Mouse (Mus musculus) testis, adult 2 months (tissue): ENCODE measurements around the gene Cxcl10. TPM values are rescaled to one million over a fixed set of nuclear protein-coding genes. Genes with fewer than 3 reads are reported as not detected.
A peak's percentile ranks its signal among the peaks of the same experiment; 100 is the strongest.

Experiments
- H3K27ac ChIP-seq: fragments of 200-500 bp; 2 replicates; pipeline ENCODE4 v1.5.1; 2012; ENCODE audit warnings: low read depth, low read length; ENCODE audit not compliant: control insufficient read depth, insufficient read depth
- H3K27me3 ChIP-seq: fragments of 200-500 bp; 2 replicates; pipeline ENCODE4 v1.6.1; 2012; ENCODE audit warnings: mild to moderate bottlenecking, low read length, moderate library complexity; ENCODE audit not compliant: control insufficient read depth, insufficient read depth
- H3K36me3 ChIP-seq: fragments of 200-500 bp; 2 replicates; pipeline ENCODE4 v1.6.1; 2012; ENCODE audit warnings: mild to moderate bottlenecking, low read length; ENCODE audit not compliant: control insufficient read depth, insufficient read depth
- H3K4me1 ChIP-seq: fragments of 200-500 bp; 2 replicates; pipeline ENCODE4 v1.6.1; 2012; ENCODE audit warnings: low read length; ENCODE audit not compliant: control insufficient read depth, insufficient read depth
- H3K4me3 ChIP-seq: fragments of 200-500 bp; 2 replicates; pipeline ENCODE4 v1.5.1; 2012; ENCODE audit warnings: low read depth, mild to moderate bottlenecking, low read length, moderate library complexity, mixed read lengths; ENCODE audit not compliant: control insufficient read depth
- CTCF ChIP-seq: fragments of 200-500 bp; IDR thresholded peaks from 2 replicates; pipeline ENCODE4 v1.5.1; 2012; ENCODE audit warnings: low read depth, mild to moderate bottlenecking, inconsistent platforms, low read length, moderate library complexity; ENCODE audit not compliant: control insufficient read depth, insufficient read depth, insufficient replicate concordance
- POLR2A ChIP-seq: fragments of 200-500 bp; IDR thresholded peaks from 2 replicates; pipeline ENCODE4 v1.6.1; 2012; ENCODE audit warnings: low read depth, mild to moderate bottlenecking, inconsistent platforms, low read length, moderate library complexity; ENCODE audit not compliant: control insufficient read depth
- polyA plus RNA-seq: library from polyadenylated mRNA; depleted of rRNA; stranded (reverse); fragments of >200 nt; gene quantifications from 2 replicates; pipeline ENCODE4 v1.2.3, GENCODE M21; 2012

Cxcl10 gene
- polyA plus RNA-seq, 1 experiment = not detected

DNA sequence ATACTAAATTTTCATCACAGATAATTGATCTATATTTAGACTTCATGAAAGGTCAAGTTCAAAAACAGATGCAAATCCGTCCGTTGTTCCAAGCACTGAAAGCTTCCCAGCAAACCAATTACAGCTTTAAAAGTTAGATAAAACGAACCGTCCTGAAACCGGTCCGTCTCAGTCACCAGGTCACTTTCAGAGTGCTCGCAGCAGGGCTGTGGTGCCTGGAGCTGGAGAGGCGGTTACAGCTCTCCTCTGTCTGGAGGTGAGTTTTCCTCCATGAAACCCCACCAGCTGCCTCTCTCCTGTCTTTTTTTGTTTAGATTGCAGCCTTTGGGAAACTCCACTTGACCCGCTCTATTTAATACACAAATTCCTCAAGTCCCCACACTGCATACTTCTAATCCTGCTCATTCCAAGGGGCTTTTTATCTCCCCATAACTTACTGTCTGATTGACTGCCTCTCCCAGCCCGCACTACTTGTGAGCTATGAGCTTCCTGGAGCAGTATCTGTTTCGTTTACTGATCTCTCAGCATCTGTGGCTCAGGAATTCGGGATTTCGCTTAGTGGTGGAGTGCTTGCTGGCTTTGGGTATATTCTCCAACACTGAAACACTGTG is 28.2 kb upstream of the Cxcl10 start:
- H3K27me3 ChIP-seq = no peaks in the 10 kb centered on the region
- H3K4me1 ChIP-seq = peaks cover 4% of the 10 kb centered on the region
- no peak overlapping the region for H3K4me3 ChIP-seq
- H3K27ac ChIP-seq = no peak overlapping the region
- TF ChIP-seq CTCF = no peak
- H3K36me3 ChIP-seq = no peaks in the 10 kb centered on the region

DNA sequence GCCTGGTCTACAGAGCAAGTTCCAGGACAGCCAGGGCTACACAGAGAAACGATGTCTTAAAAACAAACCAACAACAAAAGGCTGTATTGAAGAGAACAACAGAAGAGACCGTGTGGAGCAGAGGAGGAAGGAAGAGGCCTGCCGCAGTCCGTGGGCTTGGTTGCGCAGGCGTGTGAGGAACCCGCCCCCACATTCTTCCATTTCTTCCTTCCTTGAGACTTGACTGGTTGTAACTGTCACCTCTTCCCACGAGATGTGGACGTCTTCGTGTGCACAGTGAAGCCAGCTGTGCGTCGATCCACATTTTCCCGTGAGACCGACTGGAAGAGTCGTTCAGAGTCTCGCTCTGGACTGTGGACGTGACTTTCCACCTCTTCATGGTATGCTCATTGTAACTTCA is 26.7 kb upstream of the Cxcl10 start:
- Histone ChIP-seq H3K27me3 (no peaks in the 10 kb centered on the region), H3K36me3 (no peaks in the 10 kb centered on the region), H3K27ac (peak overlapping the region; percentile 10; the same call in 1 of the 2 replicates), H3K4me1 (peaks cover 4% of the 10 kb centered on the region), H3K4me3 (no peak overlapping the region; the same call in 1 of the 2 replicates)
- TF ChIP-seq CTCF (no peak), POLR2A (peak; percentile 10; the same call in 1 of the 2 replicates)

GRCm38 (mm10) chr5:92374721-92375142 is 26.0 kb upstream of the Cxcl10 start:
- H3K4me3 ChIP-seq = no peak overlapping the region
- H3K4me1 ChIP-seq = peaks cover 4% of the 10 kb centered on the region
- H3K27me3 ChIP-seq = no peaks in the 10 kb centered on the region
- no peak overlapping the region; the same call in 1 of the 2 replicates for H3K27ac ChIP-seq
- H3K36me3 ChIP-seq = no peaks in the 10 kb centered on the region
- peak; percentile 30; the same call in 1 of the 2 replicates for TF ChIP-seq CTCF
- TF ChIP-seq POLR2A = no peak

GRCm38 (mm10) chr5:92372605-92373004 is 23.9 kb upstream of the Cxcl10 start:
- H3K4me1 ChIP-seq = peaks cover 4% of the 10 kb centered on the region
- no peaks in the 10 kb centered on the region for H3K27me3 ChIP-seq
- H3K36me3 ChIP-seq = no peaks in the 10 kb centered on the region
- no peak for TF ChIP-seq POLR2A
- TF ChIP-seq CTCF = no peak
- H3K27ac ChIP-seq = no peak overlapping the region
- no peak overlapping the region for H3K4me3 ChIP-seq

DNA sequence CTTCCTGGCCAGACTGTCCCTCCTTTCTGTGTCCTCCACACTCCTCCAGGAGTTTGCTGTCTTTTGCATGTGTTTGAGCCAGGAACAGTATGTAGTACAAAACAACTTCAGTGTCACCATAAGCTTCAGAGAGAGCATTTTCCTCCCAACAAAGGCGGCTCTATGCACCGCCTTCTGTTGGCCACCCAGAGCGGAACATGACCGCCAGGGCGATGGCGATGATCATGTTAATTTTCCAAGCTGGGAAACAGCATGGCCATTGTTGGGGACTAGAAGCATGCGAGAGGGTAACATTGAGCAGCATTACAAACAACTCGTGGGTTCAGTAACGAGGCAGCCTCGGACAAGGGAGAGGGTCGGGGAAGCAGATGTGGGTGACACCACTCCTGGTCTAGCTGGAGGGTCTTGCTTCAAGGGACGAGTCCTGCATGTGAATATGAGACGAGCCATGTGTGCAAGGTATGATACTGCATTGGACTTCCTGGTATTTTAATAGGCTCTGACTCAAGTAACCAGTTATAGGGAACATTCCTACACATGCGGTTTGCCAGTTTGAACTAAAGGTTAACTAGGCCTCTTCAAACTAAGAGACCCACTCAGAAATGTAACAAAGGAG is 22.8 kb upstream of the Cxcl10 start:
- no peak overlapping the region for H3K27ac ChIP-seq
- TF ChIP-seq CTCF (no peak), POLR2A (no peak)
- H3K27me3 ChIP-seq = no peaks in the 10 kb centered on the region
- H3K36me3 ChIP-seq = no peaks in the 10 kb centered on the region
- H3K4me3 ChIP-seq = no peak overlapping the region
- H3K4me1 ChIP-seq = peaks cover 4% of the 10 kb centered on the region

DNA sequence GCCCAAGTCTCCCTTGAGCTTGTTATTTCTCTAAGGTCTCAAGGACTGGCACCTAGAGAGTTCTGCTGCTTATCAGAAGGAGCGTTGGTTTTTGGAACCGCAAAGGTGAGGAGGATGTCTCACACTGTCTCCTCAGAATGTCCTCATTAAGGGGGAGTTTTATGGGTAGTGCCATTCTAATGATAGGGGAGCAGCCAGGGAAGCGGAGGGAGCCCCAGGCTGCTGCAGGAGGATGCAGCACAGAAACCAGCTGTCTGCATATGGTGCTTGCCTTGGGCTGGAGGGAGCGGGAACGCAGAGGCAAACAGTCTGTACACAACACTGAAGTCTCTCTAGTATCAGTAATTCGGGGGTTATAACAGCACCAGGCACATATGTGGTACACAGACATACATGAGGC is 22.2 kb upstream of the Cxcl10 start:
- no peak for TF ChIP-seq POLR2A
- no peak for TF ChIP-seq CTCF
- peaks cover 4% of the 10 kb centered on the region for H3K4me1 ChIP-seq
- no peak overlapping the region for H3K27ac ChIP-seq
- H3K36me3 ChIP-seq = no peaks in the 10 kb centered on the region
- no peaks in the 10 kb centered on the region for H3K27me3 ChIP-seq
- no peak overlapping the region for H3K4me3 ChIP-seq

GRCm38 (mm10) chr5:92370392-92370791 is 21.7 kb upstream of the Cxcl10 start:
- H3K4me1 ChIP-seq = peaks cover under 1% of the 10 kb centered on the region
- H3K36me3 ChIP-seq = no peaks in the 10 kb centered on the region
- no peak overlapping the region for H3K4me3 ChIP-seq
- no peak overlapping the region for H3K27ac ChIP-seq
- TF ChIP-seq CTCF (no peak), POLR2A (no peak)
- no peaks in the 10 kb centered on the region for H3K27me3 ChIP-seq
